Mouse (Mus musculus) kidney, adult 8-10 months (tissue): Measurements from ENCODE around the gene Adcy7.

ENCODE experiments used
- DNase-seq, 2 experiments: peaks; one replicate each; pipeline ENCODE4 v3.0.0; 2022

Adcy7 gene

DNA sequence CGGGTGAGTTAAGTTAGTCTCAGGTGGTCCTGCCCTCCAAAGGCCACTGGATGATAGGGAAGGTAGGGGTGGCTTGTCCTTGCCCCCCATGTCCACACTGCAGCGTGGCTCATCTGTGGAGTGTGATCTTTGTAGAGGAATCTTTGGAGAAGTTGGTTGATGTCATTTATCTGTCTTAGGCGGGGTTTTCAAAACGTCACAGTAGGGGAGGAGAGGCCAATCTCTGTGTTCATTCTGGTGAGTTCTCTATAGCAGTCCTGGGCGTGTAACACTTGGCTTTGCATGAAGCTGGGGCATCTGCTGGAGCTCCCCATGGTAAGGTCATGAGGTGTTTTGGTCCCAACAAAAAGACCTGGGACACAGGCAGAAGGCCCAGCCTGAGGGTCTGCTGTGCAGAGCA lies 1.9 kb downstream of the Adcy7 start:
- DNase-seq, result no peak

DNA sequence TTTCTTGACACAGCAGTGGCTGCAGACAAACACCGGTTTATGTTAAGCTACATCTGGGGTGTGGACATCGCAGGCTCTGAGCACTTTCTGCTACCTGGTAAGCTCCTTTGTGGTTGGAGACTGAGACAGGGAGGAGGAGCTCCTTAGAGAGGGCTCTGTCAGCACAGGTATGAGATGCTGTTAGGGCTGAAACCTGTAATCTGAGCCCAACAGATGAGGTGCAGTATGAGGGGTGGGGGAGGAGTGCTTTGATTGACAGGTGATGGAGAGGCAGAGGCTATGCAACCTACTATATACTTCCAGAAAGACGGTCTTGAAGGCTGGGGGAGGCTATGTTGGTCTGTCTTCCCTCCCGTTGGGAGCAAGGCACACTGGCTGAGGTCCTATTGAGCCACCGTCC lies 7.0 kb downstream of the Adcy7 start:
- DNase-seq, result no peak

GRCm38 (mm10) chr8:88279670-88280069 lies 7.5 kb downstream of the Adcy7 start:
- no peak for DNase-seq

GRCm38 (mm10) chr8:88280904-88281303 lies 8.7 kb downstream of the Adcy7 start:
- no peak for DNase-seq

DNA sequence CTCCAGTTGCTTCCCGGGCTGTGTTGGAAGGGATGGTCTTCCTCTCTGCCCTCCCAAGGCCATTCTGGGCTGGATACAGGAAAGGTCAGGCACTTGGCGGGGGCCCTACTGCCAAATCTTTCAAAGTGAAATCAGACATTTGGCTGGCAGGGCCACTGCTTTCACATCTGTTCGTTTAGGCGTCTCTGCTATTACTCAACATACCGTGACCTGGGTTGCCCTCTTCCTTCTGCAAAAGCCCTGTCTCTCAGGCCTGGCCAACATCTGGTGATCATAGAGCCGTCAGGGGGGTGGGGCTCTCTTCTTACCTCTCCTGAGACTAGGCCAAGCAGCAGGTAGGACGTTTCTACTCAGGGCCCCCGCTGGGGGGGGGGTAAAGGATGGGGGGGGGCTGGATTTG lies 10.5 kb downstream of the Adcy7 start:
- peak; percentile 32 to 39 for DNase-seq

GRCm38 (mm10) chr8:88283243-88284115 lies 11.3 kb downstream of the Adcy7 start:
- DNase-seq, result no peak

DNA sequence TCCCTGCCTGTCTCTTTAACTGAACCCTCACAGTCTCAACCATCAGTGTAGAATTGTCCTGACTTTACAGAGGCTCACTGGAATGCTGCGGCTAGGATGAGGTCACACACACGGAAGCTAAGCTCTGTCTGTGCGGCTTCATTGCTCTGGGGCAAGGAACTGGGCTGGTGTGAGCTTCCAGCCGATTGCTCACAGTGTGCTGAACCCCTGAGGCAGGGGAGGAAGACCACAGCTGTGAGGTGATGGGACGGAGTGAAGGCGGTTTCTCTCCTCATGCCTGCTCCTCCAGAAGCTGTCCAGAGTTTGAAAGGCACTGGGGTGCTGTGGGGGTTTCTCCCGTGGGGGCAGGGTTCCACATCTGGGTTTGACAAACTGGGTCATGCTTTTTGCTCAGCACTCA lies 12.5 kb downstream of the Adcy7 start:
- DNase-seq, result no peak

- no peak for DNase-seq
These were observed 13.5 kb downstream of the Adcy7 start for GRCm38 (mm10) chr8:88285469-88286356.

GRCm38 (mm10) chr8:88286421-88286960 lies 14.3 kb downstream of the Adcy7 start:
- DNase-seq, result no peak

GRCm38 (mm10) chr8:88288622-88289242 lies 16.5 kb downstream of the Adcy7 start:
- no peak for DNase-seq

DNA sequence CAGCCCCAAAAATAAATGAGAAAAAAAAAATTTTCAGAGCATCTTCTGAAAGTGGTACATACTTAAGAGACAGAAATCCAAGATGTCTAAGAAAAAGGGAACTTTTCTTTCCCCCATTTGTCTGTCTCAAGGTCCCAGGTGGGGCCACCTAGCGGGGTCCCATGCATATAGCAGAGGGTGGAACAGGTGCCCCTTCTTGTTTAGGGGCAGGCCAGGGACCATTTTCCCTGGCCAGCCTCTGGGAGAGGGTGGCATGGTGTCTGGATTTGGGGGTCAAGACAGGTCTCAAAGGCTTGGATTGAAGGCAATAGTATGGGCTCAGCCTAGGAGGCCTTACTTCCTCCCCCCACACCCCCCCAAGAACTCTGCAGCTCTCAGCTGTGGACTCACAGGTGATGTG lies 17.7 kb downstream of the Adcy7 start:
- no peak for DNase-seq

DNA sequence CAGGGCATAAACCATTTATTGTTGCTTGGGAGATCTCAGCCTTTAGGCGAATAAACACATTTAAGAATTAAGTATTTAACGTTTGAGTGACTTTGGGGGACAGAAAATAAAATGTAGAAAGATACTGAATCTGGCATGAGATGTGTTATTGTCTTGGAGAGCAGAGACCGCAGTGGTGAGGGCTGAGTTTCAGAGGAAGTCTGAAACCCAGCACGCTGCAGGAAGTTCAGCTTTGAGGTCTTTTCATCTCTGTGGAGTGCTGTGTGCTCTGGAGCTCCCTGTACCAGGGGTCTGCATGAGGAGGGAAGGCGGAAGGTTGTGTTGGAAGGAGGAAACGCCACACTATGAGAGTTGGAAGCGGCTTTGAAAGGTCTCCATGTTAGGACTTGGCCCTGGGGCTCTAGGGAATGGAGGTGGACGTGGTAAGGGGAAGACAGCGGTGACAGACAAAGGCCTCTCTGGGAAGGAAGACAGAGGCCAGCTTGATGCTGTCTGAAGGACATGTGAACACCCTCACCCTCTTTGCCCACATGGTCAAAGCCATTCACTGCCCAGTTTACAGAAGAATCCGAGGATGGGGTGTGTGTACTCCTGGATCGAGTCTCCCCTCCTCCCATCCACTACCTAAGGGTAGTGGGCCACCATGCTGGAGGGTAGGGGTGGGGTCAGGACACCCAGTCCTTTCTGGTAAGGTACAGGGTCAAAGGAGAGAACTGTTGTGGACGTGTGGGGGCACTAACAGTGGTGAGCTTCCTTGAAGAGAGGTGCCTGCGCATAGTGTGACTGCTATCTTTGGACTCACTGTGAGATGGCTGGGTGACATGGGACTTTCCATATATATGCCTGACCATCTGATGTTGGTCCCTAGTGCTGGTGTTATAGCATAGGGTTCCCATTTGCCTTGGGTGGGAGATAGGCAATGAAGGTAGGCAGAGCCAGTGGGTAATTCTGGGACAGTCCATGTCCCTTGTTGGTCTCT lies 18.4 kb downstream of the Adcy7 start:
- DNase-seq, result no peak

DNA sequence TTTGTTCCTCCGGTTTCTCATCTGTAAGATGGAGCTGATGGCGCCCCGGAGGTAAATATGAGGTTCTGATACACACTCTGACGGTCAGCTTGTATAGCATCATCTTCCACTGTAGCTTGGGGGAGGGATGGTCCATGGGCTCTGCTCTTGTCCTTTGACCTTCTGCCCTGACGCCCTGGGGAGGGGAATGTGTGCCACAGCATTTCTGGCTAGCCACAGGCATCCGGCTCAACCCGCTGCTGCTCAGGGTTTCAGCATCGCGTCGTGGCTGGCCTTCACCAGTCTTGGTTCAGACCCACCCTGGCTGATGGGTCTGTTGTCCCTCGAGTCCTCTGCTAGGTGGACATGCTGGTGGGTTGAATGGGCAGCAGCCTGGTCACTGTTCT lies 19.1 kb downstream of the Adcy7 start:
- DNase-seq, result no peak

DNA sequence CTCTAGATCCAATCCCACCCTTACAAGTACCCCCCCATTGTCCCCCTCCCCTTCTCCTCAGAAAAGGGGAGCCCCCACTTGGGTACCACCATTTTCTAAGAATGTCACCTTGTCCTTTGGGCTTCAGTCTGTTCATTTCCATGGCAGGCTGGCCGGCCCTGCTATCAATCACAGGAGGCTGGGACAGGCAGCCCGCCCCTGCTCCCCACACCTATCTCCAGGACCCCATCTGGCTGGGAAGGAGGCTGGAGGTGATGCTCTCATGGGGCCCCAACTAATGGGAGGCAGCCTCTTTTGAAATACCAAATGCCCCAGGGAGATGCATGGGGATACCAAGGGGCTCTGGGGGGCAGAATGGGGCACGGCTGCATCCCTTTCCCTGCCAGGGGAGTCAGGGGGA lies 20.7 kb downstream of the Adcy7 start:
- no peak for DNase-seq

DNA sequence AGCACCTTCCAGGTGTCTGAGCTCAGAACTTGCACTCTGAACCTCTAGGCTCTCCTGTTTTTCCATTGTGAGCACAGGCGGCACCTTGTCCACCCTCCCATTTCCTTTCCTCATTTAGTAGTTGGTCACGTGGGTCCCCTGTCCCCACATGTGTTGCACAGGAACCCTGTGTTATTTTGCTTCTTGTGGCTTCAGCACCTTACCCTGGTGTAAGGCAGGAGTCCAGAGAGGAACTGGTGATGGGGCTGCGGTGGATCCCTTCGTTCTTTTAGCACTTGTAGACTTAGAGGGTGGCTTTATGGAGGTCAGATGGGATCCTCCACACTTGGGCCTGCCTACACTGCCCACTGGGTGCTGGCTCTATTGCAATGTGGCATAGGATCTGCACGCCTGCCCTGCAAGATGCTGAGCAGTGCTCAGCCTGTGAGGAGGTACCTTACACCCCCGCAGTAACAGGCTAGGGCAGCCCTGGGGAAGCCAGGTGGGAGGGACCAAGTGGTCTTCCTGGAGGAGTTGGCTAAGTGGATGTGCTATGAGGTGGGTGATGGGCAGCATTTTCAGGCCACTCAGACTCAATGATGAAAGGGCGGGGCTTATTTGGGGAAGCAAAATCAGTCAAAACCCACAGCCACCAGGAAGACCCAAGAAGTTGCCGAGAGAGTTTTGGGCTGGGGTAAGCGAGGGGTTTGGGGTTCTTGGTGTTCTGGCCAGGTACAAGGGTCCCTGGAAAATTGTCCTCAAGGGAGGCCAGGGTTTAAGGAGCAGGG lies 21.6 kb downstream of the Adcy7 start:
- no peak for DNase-seq

GRCm38 (mm10) chr8:88294977-88295376 lies 22.8 kb downstream of the Adcy7 start:
- no peak for DNase-seq

GRCm38 (mm10) chr8:88297976-88298732 lies 26.0 kb downstream of the Adcy7 start:
- DNase-seq, result no peak

DNA sequence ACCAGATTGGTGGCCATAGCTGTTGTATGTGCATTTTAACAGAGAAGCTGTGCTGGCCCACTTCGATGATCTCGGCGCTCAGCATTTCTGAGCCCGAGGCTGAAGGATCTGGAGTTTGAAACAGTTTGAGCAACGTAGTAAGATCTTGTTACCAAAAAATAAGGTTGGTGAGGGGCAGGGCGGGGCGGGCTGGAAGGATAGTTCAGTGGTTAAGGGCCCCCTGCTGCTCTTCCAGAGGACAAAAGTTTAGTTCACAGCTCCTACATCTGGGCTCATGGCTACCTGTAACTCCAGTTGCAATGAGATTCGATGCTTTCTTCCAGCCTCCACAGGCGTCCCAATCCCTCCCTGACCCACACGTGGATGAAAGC lies 26.5 kb downstream of the Adcy7 start:
- no peak for DNase-seq

- no peak for DNase-seq
These were observed 27.9 kb downstream of the Adcy7 start for GRCm38 (mm10) chr8:88299907-88300603.
